Mouse (Mus musculus): ENCODE data around the gene Gm8122.
"Not testable (repeated sequence)": the region's sequence is repeated elsewhere in the genome, so short reads cannot be mapped to it uniquely, and the experiment has no call there.

GRCm38 (mm10) chr14:43273161-43273560 is 38.1 kb upstream of the Gm8122 start:
- not testable (repeated sequence) for TF ChIP-seq CTCF (IDR thresholded peaks at IDR 0.05; ENCODE audit: insufficient read depth, low read length); POLR2A (IDR thresholded peaks at IDR 0.05; ENCODE audit: borderline replicate concordance, extremely low read depth, low read depth, low read length)

Measured in lung, adult 2 months (tissue).